Mouse (Mus musculus) neural tube, embryonic 10.5 days (tissue): ENCODE measurements at regions not wholly inside any gene's neighbourhood (a gene's known extent, or its start where the extent isn't known, plus 50 kb on each side); places are given as distances from the start of the nearest gene placed in this dataset.
"Not testable (repeated sequence)": the region's sequence is repeated elsewhere in the genome, so short reads cannot be mapped to it uniquely, and the experiment has no call there.

ENCODE experiments used
- DNase-seq: peaks from one replicate; pipeline ENCODE4 v3.0.0-alpha.2; 2017; ENCODE audit warnings: low spot score; ENCODE audit errors: extremely low spot score

DNA sequence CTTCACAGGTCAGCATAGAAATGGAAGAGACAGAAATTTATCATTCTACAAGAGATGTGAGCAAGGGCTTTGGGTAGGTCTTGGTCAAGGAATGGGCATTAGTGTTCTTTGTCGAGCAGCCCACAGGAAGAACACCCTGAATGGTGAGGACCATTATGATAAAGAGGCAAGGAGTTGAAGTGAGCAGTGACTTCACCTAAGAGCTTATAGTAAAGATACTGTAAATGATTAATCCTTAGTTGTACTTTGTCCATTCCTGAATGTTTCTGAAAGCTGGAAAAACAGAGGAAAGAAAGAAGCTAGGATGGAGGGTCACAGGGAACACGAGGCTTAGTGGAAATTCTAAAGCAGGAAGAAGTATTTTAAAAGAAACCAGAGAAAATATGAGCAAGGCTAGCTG, 956.9 kb downstream of the Defb40 start:
- DNase-seq: no peak

DNA sequence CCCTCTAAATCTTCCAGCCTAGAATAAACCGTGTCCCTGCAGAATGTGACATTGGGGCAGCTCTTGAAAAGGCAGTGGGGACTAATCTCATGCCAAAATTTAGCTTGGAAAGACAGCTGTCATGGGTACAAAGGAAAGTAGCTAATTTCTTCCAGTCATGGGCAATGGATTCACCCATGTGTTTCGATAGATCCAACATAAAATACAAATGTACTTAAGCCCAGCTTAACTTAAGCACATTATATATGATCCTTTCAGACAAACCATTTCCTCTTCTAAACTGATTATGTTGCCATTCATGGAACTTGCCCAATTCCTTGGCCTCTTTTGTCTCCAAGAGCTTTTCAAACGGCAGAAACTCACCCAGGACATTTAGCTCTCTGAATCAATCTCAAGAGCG, 970.5 kb downstream of the Defb40 start:
- DNase-seq: no peak

DNA sequence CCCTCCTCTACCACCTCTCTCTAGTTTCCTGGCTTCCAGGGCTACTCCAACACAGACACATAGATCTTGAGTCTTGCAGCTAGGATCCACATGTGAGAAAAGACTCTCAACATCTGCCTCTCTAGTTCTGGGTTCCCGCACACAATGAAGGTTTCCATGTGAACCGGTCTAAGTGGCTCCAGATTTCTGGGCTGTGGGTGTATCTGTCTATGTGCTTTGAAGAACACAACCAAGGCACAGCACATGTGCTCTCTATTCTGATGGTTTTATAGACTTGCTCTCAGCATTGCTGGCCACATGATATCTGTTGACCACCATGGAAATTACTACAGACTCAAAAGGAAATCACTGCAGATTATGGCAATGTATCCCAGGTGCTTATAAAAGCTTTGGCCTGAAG, 972.4 kb downstream of the Defb40 start:
- DNase-seq: no peak

DNA sequence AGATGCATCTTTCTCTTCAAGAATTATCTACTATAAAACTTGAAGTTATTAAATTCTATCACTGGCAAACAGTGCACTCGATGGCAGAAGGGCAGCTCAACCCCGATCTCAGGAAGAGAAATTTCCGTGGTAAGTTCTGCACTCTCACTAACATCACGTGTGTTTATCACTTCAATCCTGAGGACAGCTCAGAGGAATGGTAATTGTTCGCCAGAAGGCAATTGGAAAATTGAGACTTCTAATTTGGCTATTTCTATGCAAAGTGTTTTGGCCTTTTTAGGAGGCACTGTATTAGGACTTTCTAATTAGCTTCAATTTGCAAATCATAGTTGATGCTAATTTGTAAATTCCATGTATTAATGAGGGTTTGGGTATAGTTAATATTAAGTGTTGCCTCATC, 977.3 kb downstream of the Defb40 start:
- no peak for DNase-seq

DNA sequence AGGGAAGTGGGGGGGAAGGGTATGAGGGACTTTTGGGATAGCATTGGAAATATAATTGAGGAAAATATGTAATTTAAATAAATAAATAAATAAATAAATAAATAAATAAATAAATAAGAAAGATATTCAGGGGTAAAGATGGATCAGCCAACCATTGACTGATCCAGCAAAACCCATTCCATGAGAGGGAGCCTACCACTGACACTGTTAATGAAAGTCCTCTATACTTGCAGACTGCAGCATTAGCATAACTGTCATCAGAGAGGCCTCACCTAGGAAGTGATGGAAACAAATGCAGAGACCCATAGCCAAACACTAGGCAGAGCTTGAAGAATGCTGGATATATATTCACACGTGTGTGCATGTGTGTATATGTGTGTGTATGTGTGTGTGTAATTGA, 993.3 kb downstream of the Defb40 start:
- no peak for DNase-seq

DNA sequence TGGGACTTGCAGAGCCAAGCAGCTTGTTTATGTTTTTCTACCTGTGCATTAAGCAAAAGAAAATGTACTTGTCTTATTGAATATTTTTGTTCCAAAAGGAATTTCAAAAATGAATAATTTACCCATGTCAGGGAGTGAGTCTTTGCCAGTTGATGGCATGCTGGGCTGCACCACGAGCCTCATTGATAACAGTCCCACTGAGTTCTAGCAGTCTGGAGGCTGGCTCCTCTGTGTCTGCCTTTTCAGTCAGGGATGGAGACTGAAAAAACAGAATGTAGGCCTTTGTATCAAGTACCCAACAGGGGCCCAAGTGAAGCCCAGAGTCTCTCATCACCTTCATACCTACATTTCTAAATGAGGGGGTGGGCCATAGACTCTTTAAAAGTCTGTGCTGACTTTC, 1029.2 kb downstream of the Defb40 start:
- DNase-seq: no peak

DNA sequence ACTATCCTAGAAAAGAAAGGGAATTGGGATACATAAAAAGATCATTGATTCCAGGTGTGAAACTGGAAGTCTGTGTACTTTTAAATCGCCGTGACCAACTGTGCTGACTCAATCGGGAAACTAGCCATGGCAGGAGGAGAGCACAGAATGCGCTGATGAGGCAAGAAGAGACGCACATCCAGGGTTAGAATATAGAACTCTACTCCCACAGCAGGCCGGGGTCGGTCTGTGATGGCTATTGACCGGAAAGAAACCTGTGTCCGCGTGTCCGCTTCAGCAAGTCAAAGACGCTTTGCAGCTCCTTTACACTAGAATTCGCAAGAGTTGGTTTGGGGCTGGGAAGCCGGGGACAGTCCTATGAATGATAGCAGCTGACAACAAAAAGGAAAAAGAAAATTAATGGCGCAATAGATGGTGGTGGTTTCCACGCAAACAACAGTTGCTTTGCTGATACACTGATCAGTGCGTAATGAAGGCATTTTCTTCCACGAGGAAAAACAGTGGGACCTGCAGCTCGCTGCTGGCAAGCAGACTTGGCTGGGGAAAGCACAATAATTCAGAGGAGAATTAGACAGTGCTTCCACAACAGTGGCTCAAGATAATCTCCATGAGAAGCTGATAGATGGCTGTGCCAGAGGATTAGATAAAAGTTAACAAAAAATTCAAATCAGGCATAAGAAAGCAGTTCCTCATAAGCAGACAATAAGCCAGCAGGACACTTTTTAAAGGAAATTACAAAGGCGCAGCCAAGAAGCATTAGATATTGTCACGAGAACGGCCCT, 1029.8 kb downstream of the Defb40 start:
- DNase-seq: no peak

DNA sequence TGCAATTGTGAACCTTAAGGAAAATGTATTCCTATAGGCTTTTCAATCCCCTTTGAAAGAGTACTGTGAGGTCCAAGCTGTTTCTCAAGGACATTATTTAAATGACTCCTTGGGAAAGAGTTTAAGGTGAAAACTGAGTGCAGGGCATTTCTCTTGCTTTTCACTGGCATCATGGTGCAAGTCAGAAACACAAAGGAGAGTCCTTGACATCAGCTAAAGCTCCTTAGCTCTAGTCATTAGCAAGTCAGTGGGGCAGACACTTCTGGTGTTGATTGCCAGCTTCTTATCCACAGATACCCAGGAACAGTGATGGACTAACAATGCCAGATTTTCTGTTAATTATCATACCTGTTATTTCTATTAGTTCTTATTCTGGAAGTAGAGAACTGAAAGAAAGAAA, 1043.4 kb downstream of the Defb40 start:
- DNase-seq: no peak

DNA sequence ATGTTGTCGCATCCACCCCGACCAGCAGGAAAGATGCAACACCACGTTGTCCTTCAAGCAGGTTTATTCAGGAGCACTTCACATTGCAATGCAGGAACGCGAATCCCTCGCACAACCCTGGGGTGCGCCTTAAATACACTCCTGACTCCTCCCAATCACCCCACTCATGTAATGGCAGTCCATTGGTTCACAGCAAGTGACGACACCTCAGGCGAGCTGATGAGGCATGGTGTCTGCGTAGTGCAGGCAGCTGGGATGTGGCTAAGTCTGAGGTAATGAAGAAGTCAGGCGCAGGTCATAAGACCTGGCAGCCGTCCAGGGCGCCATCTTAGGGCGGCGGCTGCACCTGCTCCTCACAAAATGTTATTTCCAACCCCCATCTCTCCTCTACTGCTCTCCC, 1068.7 kb downstream of the Defb40 start:
- no peak for DNase-seq

DNA sequence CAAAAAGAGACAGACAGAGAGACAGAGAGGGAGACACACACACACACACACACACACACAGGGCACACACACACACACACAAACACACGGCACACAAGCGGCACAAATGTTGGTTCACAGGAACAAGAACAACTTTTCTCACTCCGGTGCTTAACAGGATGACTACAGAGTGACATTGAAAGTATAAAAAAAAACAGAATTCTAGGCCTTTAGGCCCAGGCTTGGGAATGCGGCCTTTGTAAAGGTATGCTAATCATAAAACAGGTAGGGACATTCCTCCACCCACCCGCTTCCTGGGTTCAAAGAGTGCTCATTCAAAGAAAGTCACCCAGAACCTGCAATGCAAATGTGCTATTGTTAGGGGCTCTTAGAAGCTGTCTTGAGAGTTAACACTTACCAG, 1089.5 kb downstream of the Defb40 start:
- not testable (repeated sequence) for DNase-seq

DNA sequence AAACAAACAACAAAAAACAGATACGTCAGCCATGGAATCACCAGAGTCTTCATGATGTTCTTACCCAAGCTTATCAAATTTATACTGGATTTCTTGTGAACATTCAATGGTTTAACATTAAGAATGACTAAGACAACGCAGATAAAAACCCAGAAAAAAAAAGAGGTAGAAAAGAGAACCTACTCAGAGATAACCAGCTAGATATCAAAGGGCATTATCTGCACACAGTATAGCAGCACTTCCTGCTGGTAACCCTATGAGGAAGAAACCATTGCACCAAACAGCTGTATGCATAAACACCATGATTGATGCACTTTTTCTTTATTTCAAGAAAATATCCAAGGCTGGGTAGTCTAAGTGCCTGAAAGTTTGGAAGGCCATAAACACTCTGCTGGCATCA, 1114.7 kb downstream of the Defb40 start:
- no peak for DNase-seq
